Mouse (Mus musculus) E14TG2a.4 (cell line): ENCODE measurements around the gene P2rx7.
"Not testable (repeated sequence)": the region's sequence is repeated elsewhere in the genome, so short reads cannot be mapped to it uniquely, and the experiment has no call there.

Source experiments
- H3K27me3 ChIP-seq: 2 replicates; pipeline ENCODE4 v1.6.1; 2014; ENCODE audit warnings: low read length, control low read depth; ENCODE audit not compliant: insufficient read depth
- H3K36me3 ChIP-seq: 2 replicates; pipeline ENCODE4 v1.6.1; 2014; ENCODE audit warnings: low read length, control low read depth; ENCODE audit not compliant: insufficient read depth
- H3K4me1 ChIP-seq: replicated peaks from 2 replicates; pipeline ENCODE4 v1.6.1; 2014; ENCODE audit warnings: low read depth, low read length, control low read depth
- H3K4me3 ChIP-seq: replicated peaks from 2 replicates; pipeline ENCODE4 v1.5.1; 2014; ENCODE audit warnings: mild to moderate bottlenecking, low read length
- H3K9me3 ChIP-seq: 2 replicates; pipeline ENCODE4 v1.6.1; 2014; ENCODE audit warnings: low read length, control low read depth
- CTCF ChIP-seq: conservative IDR thresholded peaks from 2 replicates; pipeline ENCODE4 v1.5.1; 2014; ENCODE audit warnings: low read length
- NANOG ChIP-seq: IDR thresholded peaks from 2 replicates; pipeline ENCODE4 v1.6.1; 2014; ENCODE audit warnings: borderline replicate concordance, low read length, mixed read lengths
- POU5F1 ChIP-seq: IDR thresholded peaks from 2 replicates; pipeline ENCODE4 v1.6.1; 2014; ENCODE audit warnings: low read length, borderline replicate concordance

P2rx7 gene

GRCm38 (mm10) chr5:122639517-122639916 lies 4.2 kb upstream of the P2rx7 start:
- TF ChIP-seq CTCF (no peak), NANOG (no peak), POU5F1 (no peak)
- H3K4me1 ChIP-seq: peaks cover 29% of the 10 kb centered on the region
- H3K27me3 ChIP-seq: peaks cover 30% of the 10 kb centered on the region
- H3K36me3 ChIP-seq: no peaks in the 10 kb centered on the region
- no peaks in the 10 kb centered on the region for H3K9me3 ChIP-seq
- no peak overlapping the region for H3K4me3 ChIP-seq

DNA sequence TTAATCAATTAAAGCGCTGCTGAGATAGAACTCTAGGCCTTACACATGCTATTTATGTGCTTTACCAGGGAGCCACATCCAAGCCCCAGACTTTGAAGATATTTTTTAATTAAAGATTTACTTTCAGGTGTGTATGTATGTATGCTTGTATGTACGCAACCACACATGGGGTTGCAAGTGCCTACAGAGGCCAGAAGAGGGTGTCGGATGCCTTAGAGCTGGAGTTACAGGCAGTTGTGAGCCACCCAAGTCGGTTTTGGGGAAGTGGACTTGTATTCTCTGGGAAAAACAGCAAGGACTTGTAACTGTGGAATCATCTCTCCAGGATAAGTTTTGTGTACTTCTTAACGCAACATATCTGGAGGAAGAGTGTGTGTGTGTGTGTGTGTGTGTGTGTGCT lies 3.7 kb upstream of the P2rx7 start:
- TF ChIP-seq NANOG: no peak
- TF ChIP-seq CTCF: no peak
- no peak for TF ChIP-seq POU5F1
- Histone ChIP-seq H3K36me3 (no peaks in the 10 kb centered on the region), H3K9me3 (no peaks in the 10 kb centered on the region)

DNA sequence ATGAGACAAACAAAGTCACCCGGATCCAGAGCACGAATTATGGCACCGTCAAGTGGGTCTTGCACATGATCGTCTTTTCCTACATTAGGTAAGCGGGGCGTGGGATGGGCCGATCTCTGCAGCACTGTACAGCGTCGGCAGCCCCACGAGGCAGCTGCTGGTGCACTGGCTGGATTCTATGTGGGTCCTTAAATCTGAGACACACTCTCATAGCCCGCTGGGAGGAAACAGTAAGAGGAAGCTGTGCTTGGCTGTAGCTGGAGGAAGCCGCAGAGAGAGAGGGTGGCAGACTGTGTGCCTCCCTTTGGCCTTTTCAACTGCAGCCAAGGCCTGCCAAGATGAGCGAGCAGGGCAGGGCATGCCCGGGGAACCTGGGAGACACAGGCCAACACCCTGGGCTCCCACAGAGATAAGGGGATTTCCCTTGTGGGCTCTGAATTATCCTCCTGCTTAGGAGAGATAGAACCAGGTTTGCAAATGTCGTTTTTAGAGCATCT lies 448 bp downstream of the P2rx7 start:
- Histone ChIP-seq H3K27me3 (peaks cover 50% of the 10 kb centered on the region), H3K4me3 (peak overlapping the region; percentile 60), H3K9me3 (peaks cover 18% of the 10 kb centered on the region), H3K4me1 (peaks cover 21% of the 10 kb centered on the region), H3K36me3 (no peaks in the 10 kb centered on the region)
- TF ChIP-seq NANOG: no peak
- TF ChIP-seq CTCF: no peak
- TF ChIP-seq POU5F1: no peak

More for the DNA sequence above, 3.7 kb upstream of the P2rx7 start:
- H3K4me1 ChIP-seq: peaks cover 32% of the 10 kb centered on the region
- no peak overlapping the region for H3K4me3 ChIP-seq
- H3K27me3 ChIP-seq: peaks cover 31% of the 10 kb centered on the region

GRCm38 (mm10) chr5:122645290-122645689 lies 1.6 kb downstream of the P2rx7 start:
- H3K4me1 ChIP-seq: peaks cover 21% of the 10 kb centered on the region
- H3K9me3 ChIP-seq: peaks cover 18% of the 10 kb centered on the region
- peaks cover 56% of the 10 kb centered on the region for H3K27me3 ChIP-seq
- H3K4me3 ChIP-seq: no peak overlapping the region
- TF ChIP-seq NANOG (no peak), POU5F1 (no peak), CTCF (no peak)
- H3K36me3 ChIP-seq: no peaks in the 10 kb centered on the region

- H3K36me3 ChIP-seq: no peaks in the 10 kb centered on the region
- TF ChIP-seq CTCF: no peak
- no peak for TF ChIP-seq POU5F1
- no peak for TF ChIP-seq NANOG
- H3K4me3 ChIP-seq: no peak overlapping the region
- H3K4me1 ChIP-seq: peaks cover 21% of the 10 kb centered on the region
- peaks cover 18% of the 10 kb centered on the region for H3K9me3 ChIP-seq
- peaks cover 60% of the 10 kb centered on the region for H3K27me3 ChIP-seq
Observed at GRCm38 (mm10) chr5:122646050-122646449, 2.3 kb downstream of the P2rx7 start.

DNA sequence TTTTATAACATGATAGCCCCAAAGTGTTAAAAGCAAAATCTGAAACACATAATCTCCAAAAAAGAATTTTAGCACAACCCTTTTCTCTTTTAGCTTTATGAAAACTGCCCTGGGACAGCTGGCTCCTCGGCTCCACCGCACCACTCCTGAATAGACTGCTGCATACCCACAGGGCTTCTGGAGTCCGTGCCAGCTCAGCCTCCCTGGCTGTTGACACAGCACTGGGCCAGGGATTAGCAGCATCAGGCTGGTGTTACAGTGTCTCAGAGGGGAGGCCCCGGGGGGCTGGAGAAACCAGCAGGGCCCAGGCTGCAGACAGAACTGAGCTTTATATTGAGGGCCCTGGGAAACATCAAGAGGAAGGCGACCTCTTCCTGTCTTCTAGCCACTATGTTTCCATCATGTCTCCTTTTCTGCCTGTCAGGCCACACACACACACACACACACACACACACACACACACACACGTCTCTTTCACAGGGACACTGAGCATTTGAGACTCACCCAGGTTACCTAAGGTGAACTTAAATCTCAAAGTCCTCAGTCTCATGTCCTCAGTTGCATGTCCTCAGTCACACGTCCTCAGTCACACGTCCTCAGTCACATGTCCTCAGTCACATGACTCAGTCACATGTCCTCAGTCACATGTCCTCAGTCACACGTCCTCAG lies 3.7 kb downstream of the P2rx7 start:
- no peaks in the 10 kb centered on the region for H3K36me3 ChIP-seq
- no peak overlapping the region for H3K4me3 ChIP-seq
- H3K9me3 ChIP-seq: peaks cover 18% of the 10 kb centered on the region
- TF ChIP-seq CTCF (no peak), POU5F1 (no peak), NANOG (no peak)
- H3K27me3 ChIP-seq: peaks cover 64% of the 10 kb centered on the region
- peaks cover 23% of the 10 kb centered on the region for H3K4me1 ChIP-seq

DNA sequence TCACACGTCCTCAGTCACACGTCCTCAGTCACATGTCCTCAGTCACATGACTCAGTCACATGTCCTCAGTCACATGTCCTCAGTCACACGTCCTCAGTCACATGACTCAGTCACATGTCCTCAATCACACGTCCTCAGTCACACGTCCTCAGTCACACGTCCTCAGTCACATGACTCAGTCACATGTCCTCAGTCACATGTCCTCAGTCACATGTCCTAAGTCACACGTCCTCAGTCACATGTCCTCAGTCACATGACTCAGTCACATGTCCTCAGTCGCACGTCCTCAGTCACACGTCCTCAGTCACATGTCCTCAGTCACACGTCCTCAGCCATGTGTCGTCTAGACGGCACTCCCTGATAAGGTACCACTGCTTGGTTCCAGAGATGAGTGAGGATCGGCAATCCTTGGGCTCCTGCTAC lies 4.3 kb downstream of the P2rx7 start:
- H3K9me3 ChIP-seq: peaks cover 18% of the 10 kb centered on the region
- H3K27me3 ChIP-seq: peaks cover 63% of the 10 kb centered on the region
- H3K4me1 ChIP-seq: peaks cover 28% of the 10 kb centered on the region
- not testable (repeated sequence) for H3K36me3 ChIP-seq, H3K4me3 ChIP-seq

DNA sequence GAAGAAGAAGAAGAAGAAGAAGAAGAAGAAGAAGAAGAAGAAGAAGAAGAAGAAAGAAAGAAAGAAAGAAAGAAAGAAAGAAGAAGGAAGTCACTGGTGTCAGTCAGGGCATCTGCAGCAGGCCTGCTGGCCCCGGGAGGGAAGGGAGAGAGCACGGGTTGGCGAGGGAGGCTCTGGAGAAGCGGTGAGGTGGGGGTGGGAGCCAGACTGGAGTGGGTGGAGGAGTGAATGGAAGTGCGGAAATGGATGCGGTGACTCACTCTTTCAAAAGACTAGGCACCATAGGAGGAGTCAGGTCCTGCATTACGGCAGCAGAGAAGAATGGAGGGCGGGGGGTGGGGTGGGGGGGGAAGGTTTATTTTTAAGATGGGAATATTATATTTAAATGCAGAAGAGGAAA lies 5.6 kb downstream of the P2rx7 start:
- no peaks in the 10 kb centered on the region for H3K36me3 ChIP-seq
- peaks cover 28% of the 10 kb centered on the region for H3K4me1 ChIP-seq
- H3K9me3 ChIP-seq: peaks cover 18% of the 10 kb centered on the region
- no peak for TF ChIP-seq NANOG
- TF ChIP-seq CTCF: no peak
- TF ChIP-seq POU5F1: no peak
- H3K4me3 ChIP-seq: no peak overlapping the region
- peaks cover 56% of the 10 kb centered on the region for H3K27me3 ChIP-seq

- no peak for TF ChIP-seq NANOG
- Histone ChIP-seq H3K4me3 (no peak overlapping the region), H3K4me1 (peaks cover 29% of the 10 kb centered on the region), H3K36me3 (no peaks in the 10 kb centered on the region), H3K9me3 (peaks cover 18% of the 10 kb centered on the region), H3K27me3 (peaks cover 52% of the 10 kb centered on the region)
Observed at GRCm38 (mm10) chr5:122650100-122650499, 6.4 kb downstream of the P2rx7 start.
